Mouse (Mus musculus) limb, embryonic 14.5 days (tissue): ENCODE data around the gene Midn. TPM values are rescaled to one million over a fixed set of nuclear protein-coding genes. Genes with fewer than 3 reads are reported as not detected.
A peak's percentile ranks its signal among the peaks of the same experiment; 100 is the strongest.

Experiments used
- ATAC-seq: fragments of 200-750 bp; cut with Nextera tagmentation; 2 replicates; pipeline ENCODE4 v1.8.0; 2017; ENCODE audit warnings: low read depth, moderate number of reproducible peaks, moderate TSS enrichment; ENCODE audit not compliant: low FRiP score
- DNase-seq: peaks from one replicate; pipeline ENCODE4 v3.0.0-alpha.2; 2015; ENCODE audit warnings: low spot score
- H3K27ac ChIP-seq: fragments of 300-500 bp; sonication (generic); replicated peaks from 2 replicates; pipeline ENCODE4 v1.5.1; 2014; ENCODE audit warnings: low read depth, mild to moderate bottlenecking, low read length, moderate library complexity, mixed read lengths
- H3K27me3 ChIP-seq: fragments of 300-500 bp; sonication (generic); 2 replicates; pipeline ENCODE4 v1.6.1; 2014; ENCODE audit warnings: low read length, mixed read lengths; ENCODE audit not compliant: control insufficient read depth, insufficient read depth
- H3K36me3 ChIP-seq: fragments of 300-500 bp; sonication (generic); 2 replicates; pipeline ENCODE4 v1.6.1; 2014; ENCODE audit warnings: mild to moderate bottlenecking, low read length, moderate library complexity, mixed read lengths; ENCODE audit not compliant: control insufficient read depth, insufficient read depth
- H3K4me1 ChIP-seq: fragments of 300-500 bp; sonication (generic); 2 replicates; pipeline ENCODE4 v1.6.1; 2014; ENCODE audit warnings: antibody characterized with exemption, low read length, mixed read lengths; ENCODE audit not compliant: control insufficient read depth, insufficient read depth
- H3K4me2 ChIP-seq: fragments of 300-500 bp; sonication (generic); replicated peaks from 2 replicates; pipeline ENCODE4 v1.6.1; 2014; ENCODE audit warnings: low read depth, mild to moderate bottlenecking, low read length, moderate library complexity; ENCODE audit not compliant: severe bottlenecking
- H3K4me3 ChIP-seq: fragments of 300-500 bp; sonication (generic); replicated peaks from 2 replicates; pipeline ENCODE4 v1.5.1; 2014; ENCODE audit warnings: low read length
- H3K9ac ChIP-seq: fragments of 300-500 bp; sonication (generic); 2 replicates; pipeline ENCODE4 v1.6.1; 2014; ENCODE audit warnings: mild to moderate bottlenecking, low read depth, low read length, moderate library complexity; ENCODE audit not compliant: severe bottlenecking
- H3K9me3 ChIP-seq: fragments of 300-500 bp; sonication (generic); 2 replicates; pipeline ENCODE4 v1.6.1; 2016; ENCODE audit warnings: low read length; ENCODE audit not compliant: control insufficient read depth
- POLR2A ChIP-seq: fragments of 200-500 bp; IDR thresholded peaks from 2 replicates; pipeline ENCODE4 v1.8.0; 2012; ENCODE audit warnings: inconsistent platforms, mild to moderate bottlenecking, moderate library complexity, borderline replicate concordance; ENCODE audit not compliant: insufficient read depth, insufficient read length; ENCODE audit errors: extremely low read depth
- WGBS: fragments of 180-500 bp; shearing (Covaris S2); extraction: QIAGEN DNeasy Blood & Tissue Kit; methylation state at CpG from one replicate; pipeline ENCODE4 v1.1.7; 2014; 5-methylcytosine and 5-hydroxymethylcytosine counted together
- polyA plus RNA-seq, 2 experiments: library from polyadenylated mRNA; depleted of rRNA in 1 of 2; stranded (reverse) in 1 of 2; unstranded in 1 of 2; fragments of >200 nt; fragmentation: Nextera tagmentation in 1 of 2; extraction: Ambion mirVana in 1 of 2; gene quantifications; 2 replicates each; pipeline versions ENCODE4 v1.2.1 to v1.2.3; 2012 to 2014

Midn gene
- polyA plus RNA-seq, 2 experiments, result 33.4 to 108 TPM

DNA sequence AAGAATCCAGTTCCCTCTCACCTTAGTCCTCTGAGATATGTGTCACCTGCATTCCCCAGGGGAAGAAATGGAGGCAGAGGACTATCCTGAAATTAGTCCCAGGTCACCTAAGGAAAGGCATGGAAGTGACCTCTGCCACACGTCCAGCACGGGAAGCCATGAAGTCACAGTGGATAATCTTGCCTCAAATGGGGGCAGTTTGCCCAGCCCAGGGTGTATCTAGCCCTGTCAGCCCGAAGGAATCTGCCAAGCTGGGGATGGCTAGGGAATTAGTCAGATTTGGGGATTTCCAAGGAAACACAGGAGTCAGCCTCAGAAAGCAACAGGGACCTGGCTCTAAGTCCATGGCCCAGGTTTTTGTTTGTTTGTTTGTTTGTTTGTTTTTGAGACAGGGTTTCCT, 43.9 kb upstream of the Midn start:
- Histone ChIP-seq H3K4me2 (no peak overlapping the region), H3K27ac (no peak overlapping the region), H3K9me3 (no peaks in the 10 kb centered on the region), H3K4me3 (no peak overlapping the region), H3K27me3 (no peaks in the 10 kb centered on the region), H3K9ac (no peak overlapping the region), H3K4me1 (peaks cover 12% of the 10 kb centered on the region; the same call in 1 of the 2 replicates), H3K36me3 (peaks cover 4% of the 10 kb centered on the region; the same call in 1 of the 2 replicates)
- DNase-seq (no peak), ATAC-seq (no peak)
- TF ChIP-seq POLR2A, result no peak
- 91% methylated on average over 3 of the region's 3 CpGs for WGBS

DNA sequence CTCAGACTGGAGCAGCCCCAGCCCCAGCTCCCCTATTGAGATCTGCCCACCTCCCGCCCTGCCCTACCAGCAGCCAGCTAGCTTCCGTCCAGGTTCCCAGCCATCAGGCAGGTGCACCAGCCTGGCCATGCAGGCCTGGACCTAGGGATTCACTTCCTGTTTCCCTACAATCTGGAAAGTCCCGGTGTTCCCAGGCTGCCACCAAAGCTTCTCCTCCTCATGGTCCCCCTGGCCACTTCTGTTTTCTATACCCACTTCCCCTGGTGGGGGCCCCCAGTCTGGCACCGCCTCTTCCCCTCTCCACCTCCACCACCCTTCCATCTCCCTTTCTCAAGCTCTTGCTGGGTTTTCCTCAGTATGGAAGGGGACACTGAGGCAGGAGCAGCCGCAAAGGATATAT, 42.6 kb upstream of the Midn start, which contains the start of gene Sbno2:
Gene Sbno2, minus strand, starts transcription at position 112 of the 400 bp plus-strand sequence.
- no peak for TF ChIP-seq POLR2A
- Histone ChIP-seq H3K27me3 (no peaks in the 10 kb centered on the region), H3K4me1 (peaks cover 12% of the 10 kb centered on the region; the same call in 1 of the 2 replicates), H3K4me2 (no peak within 1 kb of the TSS), H3K9ac (no peak within 1 kb of the TSS; the same call in 1 of the 2 replicates), H3K27ac (no peak within 1 kb of the TSS), H3K4me3 (no peak within 1 kb of the TSS), H3K9me3 (no peaks in the 10 kb centered on the region), H3K36me3 (peaks cover 2% of the 10 kb centered on the region; the same call in 1 of the 2 replicates)
- 60% methylated on average over 5 of the region's 5 CpGs for WGBS
- no peak for DNase-seq
- ATAC-seq, result no peak

DNA sequence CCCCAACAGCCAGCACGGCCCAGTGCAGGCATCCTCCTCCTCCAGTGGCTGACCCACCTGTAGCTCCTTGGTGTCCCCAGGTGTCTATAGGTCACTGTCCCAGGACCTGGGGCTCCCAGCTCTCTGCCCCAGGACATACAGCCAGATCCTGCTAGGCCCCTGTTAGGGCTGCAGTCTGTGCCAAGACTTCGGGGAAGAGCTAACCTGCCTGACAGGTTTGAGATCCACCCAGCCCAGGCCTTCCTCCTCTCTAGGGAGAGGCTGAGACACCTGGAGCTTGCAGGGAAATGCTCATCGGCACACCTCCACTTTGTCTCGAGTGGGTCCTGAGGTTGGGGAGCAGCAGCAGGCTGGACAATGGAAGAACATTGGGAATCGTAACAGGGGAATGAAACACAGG, 42.1 kb upstream of the Midn start:
- DNase-seq (no peak), ATAC-seq (no peak)
- H3K9me3 ChIP-seq, result no peaks in the 10 kb centered on the region
- H3K9ac ChIP-seq, result no peak overlapping the region; the same call in 1 of the 2 replicates
- TF ChIP-seq POLR2A, result no peak
- H3K27ac ChIP-seq, result no peak overlapping the region
- 60% methylated on average over 5 of the region's 5 CpGs for WGBS
- H3K36me3 ChIP-seq, result no peaks in the 10 kb centered on the region
- H3K27me3 ChIP-seq, result no peaks in the 10 kb centered on the region
- no peak overlapping the region for H3K4me2 ChIP-seq
- peaks cover 12% of the 10 kb centered on the region; the same call in 1 of the 2 replicates for H3K4me1 ChIP-seq
- H3K4me3 ChIP-seq, result no peak overlapping the region

DNA sequence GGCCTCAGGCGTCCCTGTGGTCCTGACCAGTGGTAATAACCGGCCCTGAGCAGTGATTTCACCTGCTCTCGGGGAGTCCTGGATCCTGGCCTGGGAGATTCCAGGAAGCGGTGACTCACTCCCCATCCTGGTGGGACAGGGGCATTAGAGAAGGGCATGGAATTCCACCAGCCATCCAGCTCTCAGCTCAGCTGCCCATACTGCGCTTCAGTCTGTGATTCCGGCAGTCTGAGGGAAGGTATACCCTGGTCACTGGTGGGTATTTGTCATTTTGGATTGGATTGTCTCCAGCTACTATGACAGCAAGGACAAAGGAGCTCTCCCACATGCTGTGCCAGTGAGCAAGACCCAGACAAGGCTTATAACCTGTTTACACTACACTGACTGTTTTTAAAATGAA, 40.4 kb upstream of the Midn start:
- ATAC-seq (no peak), DNase-seq (no peak)

DNA sequence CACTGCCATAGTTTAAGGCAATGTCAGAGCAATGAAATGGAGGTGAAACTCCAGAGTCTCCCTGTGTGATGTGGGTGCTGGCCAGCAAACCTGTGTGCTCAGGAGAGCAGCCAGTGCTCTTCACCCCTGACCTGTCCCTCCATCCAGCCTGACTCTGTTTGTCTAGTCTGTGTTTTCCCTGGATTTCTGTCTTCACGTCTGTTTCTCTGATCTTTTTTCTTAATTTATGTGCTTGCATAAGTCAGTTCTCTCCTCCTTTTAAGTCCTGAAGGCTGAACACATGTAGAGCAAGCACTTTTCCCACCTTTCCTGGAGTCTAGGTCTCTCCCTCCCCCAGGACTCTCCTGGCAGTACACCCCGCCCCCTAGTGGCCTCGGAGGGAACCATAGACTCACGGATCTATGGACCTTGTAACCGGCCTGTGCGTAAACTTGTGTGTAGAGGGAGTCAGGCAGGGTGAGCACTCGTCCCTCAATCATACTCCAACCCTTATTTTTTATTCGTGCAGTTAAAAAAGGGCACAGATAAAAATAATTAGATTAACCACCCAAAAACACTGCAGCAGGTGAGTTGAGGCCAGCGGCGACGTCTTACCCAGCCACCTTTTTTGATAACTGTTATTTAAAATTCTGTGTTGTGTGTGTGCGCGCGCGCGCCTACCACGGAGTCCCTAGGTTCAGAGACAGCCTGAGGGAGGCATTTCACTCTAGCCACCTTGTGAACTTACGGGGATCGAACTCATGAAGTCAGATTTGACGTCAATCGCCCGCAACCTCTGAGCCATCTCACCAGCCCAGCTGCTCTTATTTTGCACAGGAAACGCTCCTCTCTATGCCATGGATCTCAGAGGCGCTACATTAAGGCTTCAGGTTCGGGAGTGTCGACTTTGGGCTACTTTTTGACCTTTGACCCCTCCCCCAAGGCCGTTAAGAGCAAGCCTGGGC, 33.5 kb upstream of the Midn start:
- no peaks in the 10 kb centered on the region for H3K27me3 ChIP-seq
- TF ChIP-seq POLR2A, result no peak
- DNase-seq, result peak; percentile 93
- peak; percentile 41; the same call in 1 of the 2 replicates for ATAC-seq
- H3K9ac ChIP-seq, result peak overlapping the region; percentile 56
- H3K36me3 ChIP-seq, result peaks cover 18% of the 10 kb centered on the region
- 2% methylated on average over 27 of the region's 27 CpGs for WGBS
- no peaks in the 10 kb centered on the region for H3K9me3 ChIP-seq
- peak overlapping the region; percentile 65 for H3K4me2 ChIP-seq
- peak overlapping the region; percentile 90 for H3K4me3 ChIP-seq
- peak overlapping the region; percentile 73 for H3K27ac ChIP-seq
- H3K4me1 ChIP-seq, result peaks cover 22% of the 10 kb centered on the region

More for the DNA sequence above, 40.4 kb upstream of the Midn start:
- TF ChIP-seq POLR2A, result no peak
- Histone ChIP-seq H3K9ac (no peak overlapping the region), H3K27me3 (no peaks in the 10 kb centered on the region), H3K4me2 (no peak overlapping the region), H3K36me3 (no peaks in the 10 kb centered on the region), H3K9me3 (no peaks in the 10 kb centered on the region), H3K4me1 (0 out of 2 replicates have a peak, but pooled peaks cover 2% of the 10 kb centered on the region), H3K27ac (no peak overlapping the region), H3K4me3 (no peak overlapping the region)
- 64% methylated on average over 6 of the region's 6 CpGs for WGBS
